Mouse (Mus musculus) erythroblast, embryonic 14.5 days (primary cell): Measurements from ENCODE around the gene Sall2. TPM values are rescaled to one million over a fixed set of nuclear protein-coding genes. Genes with fewer than 3 reads are reported as not detected.
A peak's percentile ranks its signal among the peaks of the same experiment; 100 is the strongest.
"Not testable (repeated sequence)": the region's sequence is repeated elsewhere in the genome, so short reads cannot be mapped to it uniquely, and the experiment has no call there.

ENCODE experiments used
- H3K27me3 ChIP-seq: 2 replicates; pipeline ENCODE4 v1.6.1; 2012; ENCODE audit warnings: inconsistent platforms; ENCODE audit not compliant: control insufficient read depth
- H3K36me3 ChIP-seq: 2 replicates; pipeline ENCODE4 v1.6.1; 2012; ENCODE audit warnings: mild to moderate bottlenecking, inconsistent platforms; ENCODE audit not compliant: control insufficient read depth
- H3K4me1 ChIP-seq: 2 replicates; pipeline ENCODE4 v1.6.1; 2012; ENCODE audit warnings: inconsistent platforms; ENCODE audit not compliant: control insufficient read depth
- H3K4me3 ChIP-seq: replicated peaks from 2 replicates; pipeline ENCODE3; 2012; ENCODE audit warnings: moderate library complexity, mild to moderate bottlenecking, inconsistent platforms
- H3K9me3 ChIP-seq: 2 replicates; pipeline ENCODE4 v1.6.1; 2012; ENCODE audit warnings: low read length, inconsistent platforms, mixed read lengths; ENCODE audit not compliant: control insufficient read depth
- GATA1 ChIP-seq: IDR thresholded peaks from 2 replicates; pipeline ENCODE4 v1.6.1; 2012; ENCODE audit warnings: low read length, inconsistent platforms, mixed read lengths
- TAL1 ChIP-seq: IDR thresholded peaks from 3 replicates; pipeline ENCODE4 v1.6.1; 2012; ENCODE audit warnings: low read length, inconsistent platforms, mixed read lengths
- polyA plus RNA-seq: library from polyadenylated mRNA; stranded (reverse); fragments of >175 nt; gene quantifications from 2 replicates; pipeline ENCODE4 v1.2.3, GENCODE M21; 2012

The Sall2 gene
- polyA plus RNA-seq, 1 experiment: 0.01 TPM

GRCm38 (mm10) chr14:52319361-52319760, 9.2 kb downstream of the Sall2 start:
- TF ChIP-seq GATA1 (no peak), TAL1 (no peak)
- Histone ChIP-seq H3K4me1 (peaks cover 11% of the 10 kb centered on the region), H3K27me3 (peaks cover 61% of the 10 kb centered on the region), H3K9me3 (no peaks in the 10 kb centered on the region), H3K36me3 (no peaks in the 10 kb centered on the region), H3K4me3 (no peak overlapping the region)

- Histone ChIP-seq H3K27me3 (peaks cover 67% of the 10 kb centered on the region), H3K4me3 (peak overlapping the region; percentile 29)
Observed at GRCm38 (mm10) chr14:52316441-52317225, 11.9 kb downstream of the Sall2 start.

GRCm38 (mm10) chr14:52315792-52316440, 12.6 kb downstream of the Sall2 start:
- H3K27me3 ChIP-seq: peaks cover 67% of the 10 kb centered on the region
- no peaks in the 10 kb centered on the region for H3K9me3 ChIP-seq
- peaks cover 11% of the 10 kb centered on the region for H3K4me1 ChIP-seq
- no peaks in the 10 kb centered on the region; the same call in 1 of the 2 replicates for H3K36me3 ChIP-seq
- TF ChIP-seq GATA1 (no peak), TAL1 (no peak)
- peak overlapping the region; percentile 62 for H3K4me3 ChIP-seq

More at GRCm38 (mm10) chr14:52316441-52317225, 11.9 kb downstream of the Sall2 start:
- no peaks in the 10 kb centered on the region; the same call in 1 of the 2 replicates for H3K36me3 ChIP-seq
- no peak for TF ChIP-seq TAL1
- TF ChIP-seq GATA1: no peak
- no peaks in the 10 kb centered on the region for H3K9me3 ChIP-seq
- peaks cover 11% of the 10 kb centered on the region for H3K4me1 ChIP-seq

GRCm38 (mm10) chr14:52315283-52315780, 13.2 kb downstream of the Sall2 start:
- Histone ChIP-seq H3K9me3 (no peaks in the 10 kb centered on the region), H3K4me1 (peaks cover 11% of the 10 kb centered on the region), H3K4me3 (peak overlapping the region; percentile 62), H3K27me3 (peaks cover 67% of the 10 kb centered on the region), H3K36me3 (no peaks in the 10 kb centered on the region; the same call in 1 of the 2 replicates)
- TF ChIP-seq TAL1 (no peak), GATA1 (no peak)

- no peak for TF ChIP-seq GATA1
- TF ChIP-seq TAL1: no peak
- H3K36me3 ChIP-seq: no peaks in the 10 kb centered on the region; the same call in 1 of the 2 replicates
- H3K27me3 ChIP-seq: peaks cover 67% of the 10 kb centered on the region
- no peak overlapping the region for H3K4me3 ChIP-seq
- H3K9me3 ChIP-seq: no peaks in the 10 kb centered on the region
- H3K4me1 ChIP-seq: peaks cover 11% of the 10 kb centered on the region
Observed at GRCm38 (mm10) chr14:52314808-52315150, 13.8 kb downstream of the Sall2 start.

- Histone ChIP-seq H3K36me3 (no peaks in the 10 kb centered on the region; the same call in 1 of the 2 replicates), H3K27me3 (peaks cover 63% of the 10 kb centered on the region), H3K9me3 (no peaks in the 10 kb centered on the region), H3K4me1 (peaks cover 11% of the 10 kb centered on the region), H3K4me3 (no peak overlapping the region)
- no peak for TF ChIP-seq GATA1
- no peak for TF ChIP-seq TAL1
Observed at GRCm38 (mm10) chr14:52313931-52314807, 14.4 kb downstream of the Sall2 start.

GRCm38 (mm10) chr14:52310906-52311305, 17.7 kb downstream of the Sall2 start:
- Histone ChIP-seq H3K36me3 (no peaks in the 10 kb centered on the region; the same call in 1 of the 2 replicates), H3K4me3 (no peak overlapping the region), H3K9me3 (no peaks in the 10 kb centered on the region), H3K27me3 (peaks cover 41% of the 10 kb centered on the region), H3K4me1 (peaks cover 19% of the 10 kb centered on the region)
- TF ChIP-seq GATA1: no peak
- TF ChIP-seq TAL1: no peak

GRCm38 (mm10) chr14:52310343-52310742, 18.2 kb downstream of the Sall2 start:
- H3K4me3 ChIP-seq: not testable (repeated sequence)

GRCm38 (mm10) chr14:52306100-52306499, 22.5 kb downstream of the Sall2 start:
- no peaks in the 10 kb centered on the region; the same call in 1 of the 2 replicates for H3K36me3 ChIP-seq
- H3K4me1 ChIP-seq: peaks cover 29% of the 10 kb centered on the region
- H3K9me3 ChIP-seq: no peaks in the 10 kb centered on the region
- TF ChIP-seq GATA1 (peak; percentile 65), TAL1 (no peak)
- H3K27me3 ChIP-seq: no peaks in the 10 kb centered on the region
- peak overlapping the region; percentile 34 for H3K4me3 ChIP-seq

More at GRCm38 (mm10) chr14:52310343-52310742, 18.2 kb downstream of the Sall2 start:
- not testable (repeated sequence) for H3K36me3 ChIP-seq, H3K9me3 ChIP-seq
- Histone ChIP-seq H3K4me1 (peaks cover 19% of the 10 kb centered on the region), H3K27me3 (peaks cover 35% of the 10 kb centered on the region)
